Mouse (Mus musculus) CH12.LX (cell line): ENCODE results near the gene Rel. TPM values are rescaled to one million over a fixed set of nuclear protein-coding genes. Genes with fewer than 3 reads are reported as not detected.

Experiments used
- DNase-seq: peaks from one replicate; pipeline ENCODE4 v3.0.0-alpha.2; 2013; ENCODE audit errors: extremely low read depth
- H3K27ac ChIP-seq: 2 replicates; pipeline ENCODE4 v1.5.1; 2012; ENCODE audit warnings: low read depth, mild to moderate bottlenecking, control low read depth, moderate library complexity; ENCODE audit not compliant: insufficient read depth
- H3K27me3 ChIP-seq: replicated peaks from 2 replicates; pipeline ENCODE3; 2012; ENCODE audit warnings: inconsistent platforms
- H3K36me3 ChIP-seq, 2 experiments: replicated peaks in 1 of 2; 2 replicates each; pipeline versions ENCODE3 to v1.6.1; 2012; ENCODE audit warnings: inconsistent platforms in 1 of 2, low read length in 1 of 2, mild to moderate bottlenecking in 1 of 2, mixed read lengths in 1 of 2, moderate library complexity in 1 of 2; ENCODE audit not compliant: control insufficient read depth in 1 of 2, insufficient read depth in 1 of 2
- H3K4me1 ChIP-seq, 2 experiments: 2 replicates each; pipeline ENCODE4 v1.6.1; 2012; ENCODE audit warnings: inconsistent platforms in 1 of 2, moderate library complexity in 1 of 2; ENCODE audit not compliant: insufficient read depth in 2 of 2, control insufficient read depth in 1 of 2
- H3K4me2 ChIP-seq: 2 replicates; pipeline ENCODE4 v1.6.1; 2012; ENCODE audit warnings: low read depth, mild to moderate bottlenecking, control low read depth; ENCODE audit not compliant: poor library complexity, insufficient read depth, severe bottlenecking
- H3K4me3 ChIP-seq, 3 experiments: fragments of 150-350 bp in 1 of 3; sonication (generic) in 1 of 3; replicated peaks in 1 of 3; 2 replicates each; pipeline versions ENCODE3 to v1.5.1; 2011 to 2012; ENCODE audit warnings: low read depth in 2 of 3, low read length in 2 of 3, mild to moderate bottlenecking in 2 of 3, moderate library complexity in 2 of 3, control low read depth in 1 of 3, improper control_type of control experiment in 1 of 3, inconsistent platforms in 1 of 3, mixed read lengths in 1 of 3; ENCODE audit not compliant: poor library complexity in 1 of 3
- H3K79me2 ChIP-seq: replicated peaks from 2 replicates; pipeline ENCODE4 v1.6.1; 2012; ENCODE audit warnings: mild to moderate bottlenecking, moderate library complexity; ENCODE audit not compliant: control insufficient read depth, poor library complexity, insufficient read depth, severe bottlenecking; ENCODE audit errors: extremely low read depth
- H3K9ac ChIP-seq: 2 replicates; pipeline ENCODE4 v1.6.1; 2012; ENCODE audit warnings: low read depth, mild to moderate bottlenecking, control low read depth, moderate library complexity; ENCODE audit not compliant: insufficient read depth
- H3K9me3 ChIP-seq: replicated peaks from 2 replicates; pipeline ENCODE3; 2012; ENCODE audit warnings: low read length, inconsistent platforms, mixed read lengths
- BHLHE40 ChIP-seq: IDR thresholded peaks from 2 replicates; pipeline ENCODE4 v1.6.1; 2011; ENCODE audit warnings: mild to moderate bottlenecking, low read depth, low read length, improper control_type of control experiment
- CHD1 ChIP-seq: IDR thresholded peaks from 2 replicates; pipeline ENCODE4 v1.6.1; 2012; ENCODE audit warnings: low read depth, low read length, improper control_type of control experiment, inconsistent platforms
- CHD2 ChIP-seq: IDR thresholded peaks from 2 replicates; pipeline ENCODE4 v1.6.1; 2011; ENCODE audit warnings: low read length, improper control_type of control experiment
- CTCF ChIP-seq, 2 experiments: IDR thresholded peaks in 1 of 2; conservative IDR thresholded peaks in 1 of 2; 2 replicates each; pipeline ENCODE4 v1.5.1; 2011 to 2012; ENCODE audit warnings: low read depth in 2 of 2, low read length in 2 of 2, improper control_type of control experiment in 1 of 2, inconsistent platforms in 1 of 2, mild to moderate bottlenecking in 1 of 2, moderate library complexity in 1 of 2
- E2F4 ChIP-seq: IDR thresholded peaks from 2 replicates; pipeline ENCODE4 v1.6.1; 2011; ENCODE audit warnings: low read depth, low read length, improper control_type of control experiment; ENCODE audit not compliant: insufficient replicate concordance
- ELF1 ChIP-seq: IDR thresholded peaks from 2 replicates; pipeline ENCODE4 v1.6.1; 2014; ENCODE audit warnings: low read depth, mild to moderate bottlenecking, inconsistent platforms, low read length, improper control_type of control experiment
- EP300 ChIP-seq: IDR thresholded peaks from 2 replicates; pipeline ENCODE4 v1.6.1; 2011; ENCODE audit warnings: low read length, improper control_type of control experiment
- ETS1 ChIP-seq: conservative IDR thresholded peaks from 2 replicates; pipeline ENCODE4 v1.6.1; 2012; ENCODE audit warnings: low read depth, mild to moderate bottlenecking, inconsistent platforms, low read length, improper control_type of control experiment, moderate library complexity
- GABPA ChIP-seq: IDR thresholded peaks from 2 replicates; pipeline ENCODE4 v1.6.1; 2012; ENCODE audit warnings: low read depth, low read length, improper control_type of control experiment, inconsistent platforms; ENCODE audit not compliant: insufficient replicate concordance
- HCFC1 ChIP-seq: IDR thresholded peaks from 2 replicates; pipeline ENCODE4 v1.6.1; 2012; ENCODE audit warnings: low read depth, mild to moderate bottlenecking, inconsistent platforms, low read length, improper control_type of control experiment
- IRF4 ChIP-seq: IDR thresholded peaks from 2 replicates; pipeline ENCODE4 v1.6.1; 2014; ENCODE audit warnings: low read depth, mild to moderate bottlenecking, inconsistent platforms, low read length, improper control_type of control experiment
- JUN ChIP-seq: IDR thresholded peaks from 2 replicates; pipeline ENCODE4 v1.6.1; 2011; ENCODE audit warnings: low read depth, mild to moderate bottlenecking, low read length, improper control_type of control experiment, moderate library complexity; ENCODE audit not compliant: insufficient read depth
- JUND ChIP-seq: conservative IDR thresholded peaks from 2 replicates; pipeline ENCODE4 v1.6.1; 2011; ENCODE audit warnings: low read depth, low read length, improper control_type of control experiment
- KAT2A ChIP-seq: IDR thresholded peaks from 2 replicates; pipeline ENCODE4 v1.6.1; 2012; ENCODE audit warnings: low read length, improper control_type of control experiment, inconsistent platforms; ENCODE audit not compliant: insufficient replicate concordance
- MAFK ChIP-seq: IDR thresholded peaks from 2 replicates; pipeline ENCODE4 v1.6.1; 2011; ENCODE audit warnings: low read length, improper control_type of control experiment; ENCODE audit not compliant: insufficient replicate concordance
- MAX ChIP-seq: IDR thresholded peaks from 2 replicates; pipeline ENCODE4 v1.6.1; 2011; ENCODE audit warnings: low read length, improper control_type of control experiment
- MAZ ChIP-seq: IDR thresholded peaks from 2 replicates; pipeline ENCODE4 v1.6.1; 2012; ENCODE audit warnings: low read depth, mild to moderate bottlenecking, inconsistent platforms, low read length, improper control_type of control experiment, moderate library complexity
- MEF2A ChIP-seq: IDR thresholded peaks from 2 replicates; pipeline ENCODE4 v1.6.1; 2014; ENCODE audit warnings: low read depth, mild to moderate bottlenecking, inconsistent platforms, low read length, improper control_type of control experiment, borderline replicate concordance
- MXI1 ChIP-seq: IDR thresholded peaks from 2 replicates; pipeline ENCODE4 v1.6.1; 2011; ENCODE audit warnings: mild to moderate bottlenecking, low read depth, low read length, improper control_type of control experiment
- MYC ChIP-seq: IDR thresholded peaks from 2 replicates; pipeline ENCODE4 v1.6.1; 2011; ENCODE audit warnings: low read depth, mild to moderate bottlenecking, improper control_type of control experiment, low read length
- NELFE ChIP-seq: IDR thresholded peaks from 2 replicates; pipeline ENCODE4 v1.6.1; 2011; ENCODE audit warnings: low read depth, low read length, improper control_type of control experiment
- NRF1 ChIP-seq: IDR thresholded peaks from 2 replicates; pipeline ENCODE4 v1.6.1; 2014; ENCODE audit warnings: low read depth, mild to moderate bottlenecking, inconsistent platforms, low read length, improper control_type of control experiment, moderate library complexity
- PAX5 ChIP-seq: IDR thresholded peaks from 2 replicates; pipeline ENCODE4 v1.6.1; 2012; ENCODE audit warnings: low read length, inconsistent platforms, mixed read lengths
- POLR2A ChIP-seq: IDR thresholded peaks from 2 replicates; pipeline ENCODE4 v1.6.1; 2011; ENCODE audit warnings: low read depth, mild to moderate bottlenecking, improper control_type of control experiment, low read length
- POLR2AphosphoS2 ChIP-seq: IDR thresholded peaks from 2 replicates; pipeline ENCODE4 v1.6.1; 2011; ENCODE audit warnings: low read depth, low read length, improper control_type of control experiment
- RAD21 ChIP-seq: IDR thresholded peaks from 2 replicates; pipeline ENCODE4 v1.6.1; 2011; ENCODE audit warnings: low read depth, mild to moderate bottlenecking, low read length, improper control_type of control experiment, moderate library complexity
- RCOR1 ChIP-seq: conservative IDR thresholded peaks from 2 replicates; pipeline ENCODE4 v1.6.1; 2012; ENCODE audit warnings: low read depth, mild to moderate bottlenecking, inconsistent platforms, low read length, improper control_type of control experiment
- SIN3A ChIP-seq: IDR thresholded peaks from 2 replicates; pipeline ENCODE4 v1.6.1; 2012; ENCODE audit warnings: low read length, improper control_type of control experiment, inconsistent platforms
- SMC3 ChIP-seq: IDR thresholded peaks from 2 replicates; pipeline ENCODE4 v1.6.1; 2011; ENCODE audit warnings: low read depth, low read length, improper control_type of control experiment
- TBP ChIP-seq: conservative IDR thresholded peaks from 2 replicates; pipeline ENCODE4 v1.6.1; 2011; ENCODE audit warnings: low read depth, low read length, improper control_type of control experiment
- TCF12 ChIP-seq: IDR thresholded peaks from 2 replicates; pipeline ENCODE4 v1.6.1; 2014; ENCODE audit warnings: low read depth, mild to moderate bottlenecking, inconsistent platforms, low read length, improper control_type of control experiment
- UBTF ChIP-seq: IDR thresholded peaks from 2 replicates; pipeline ENCODE4 v1.6.1; 2012; ENCODE audit warnings: low read depth, mild to moderate bottlenecking, inconsistent platforms, low read length, improper control_type of control experiment, moderate library complexity
- USF1 ChIP-seq: IDR thresholded peaks from 2 replicates; pipeline ENCODE4 v1.6.1; 2014; ENCODE audit warnings: low read depth, mild to moderate bottlenecking, inconsistent platforms, low read length, improper control_type of control experiment
- USF2 ChIP-seq: conservative IDR thresholded peaks from 2 replicates; pipeline ENCODE4 v1.6.1; 2011; ENCODE audit warnings: low read depth, low read length, improper control_type of control experiment
- ZC3H11A ChIP-seq: IDR thresholded peaks from 2 replicates; pipeline ENCODE4 v1.6.1; 2012; ENCODE audit warnings: low read depth, mild to moderate bottlenecking, inconsistent platforms, low read length, improper control_type of control experiment
- ZKSCAN1 ChIP-seq: IDR thresholded peaks from 2 replicates; pipeline ENCODE4 v1.6.1; 2012; ENCODE audit warnings: low read depth, inconsistent platforms, low read length, improper control_type of control experiment, borderline replicate concordance
- ZMIZ1 ChIP-seq: IDR thresholded peaks from 2 replicates; pipeline ENCODE4 v1.6.1; 2012; ENCODE audit warnings: low read depth, mild to moderate bottlenecking, inconsistent platforms, low read length, improper control_type of control experiment
- ZNF384 ChIP-seq: IDR thresholded peaks from 2 replicates; pipeline ENCODE4 v1.6.1; 2012; ENCODE audit warnings: low read depth, low read length, improper control_type of control experiment, inconsistent platforms
- dilution Hi-C: fragments of 300-500 bp; cut with MboI; formaldehyde crosslinking; loops from 2 replicates; pipeline ENCODE4 v1.14.3; 2020; ENCODE audit warnings: low sequenced_read_pairs; ENCODE audit not compliant: extremely low pct_unique_long_range_greater_than_20kb, extremely low pct_ligation_motif_present
- in situ Hi-C: fragments of 300-500 bp; cut with MboI; formaldehyde crosslinking; loops from 3 replicates; pipeline ENCODE4 v1.14.3; 2019; ENCODE audit warnings: low sequenced_read_pairs, low pct_ligation_motif_present, low pct_unique_long_range_greater_than_20kb, mixed read lengths
- polyA plus RNA-seq: library from polyadenylated mRNA; unstranded; fragments of >175 nt; gene quantifications from 2 replicates; pipeline ENCODE4 v1.2.1, GENCODE M21; 2012; ENCODE audit warnings: low read depth; ENCODE audit not compliant: insufficient read length
- total RNA-seq, 2 experiments: library from RNA; depleted of rRNA; stranded (reverse); fragments of 300-350 nt in 1 of 2; fragments of >200 nt in 1 of 2; gene quantifications; 2 replicates each; pipeline ENCODE4 v1.2.3; 2012 to 2014

The Rel gene
- total and polyA plus RNA-seq, 3 experiments = 26.2 to 38.1 (median 28.4) TPM

DNA sequence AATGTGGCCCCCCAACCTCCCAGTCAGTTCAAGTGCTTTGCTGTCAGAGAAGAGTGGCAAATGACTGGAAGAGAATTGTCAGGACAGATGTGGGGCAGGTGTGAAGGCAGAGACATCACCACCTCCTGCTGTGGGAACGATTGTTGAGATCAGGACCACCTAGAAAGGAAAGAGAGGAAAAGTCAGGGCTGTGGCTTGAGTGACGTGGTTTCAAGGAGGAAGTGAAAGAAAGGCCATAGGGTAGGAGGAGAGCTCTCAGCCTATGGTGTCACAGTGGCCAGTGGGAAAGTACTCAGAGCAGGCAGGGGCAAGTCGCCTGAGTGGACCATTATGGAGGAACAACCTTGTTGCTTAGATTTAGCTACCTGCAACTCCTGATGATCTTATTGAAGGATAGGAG, 34.9 kb upstream of the Rel start:
- in situ Hi-C loops (no loop called here), dilution Hi-C loops (no loop called here)

DNA sequence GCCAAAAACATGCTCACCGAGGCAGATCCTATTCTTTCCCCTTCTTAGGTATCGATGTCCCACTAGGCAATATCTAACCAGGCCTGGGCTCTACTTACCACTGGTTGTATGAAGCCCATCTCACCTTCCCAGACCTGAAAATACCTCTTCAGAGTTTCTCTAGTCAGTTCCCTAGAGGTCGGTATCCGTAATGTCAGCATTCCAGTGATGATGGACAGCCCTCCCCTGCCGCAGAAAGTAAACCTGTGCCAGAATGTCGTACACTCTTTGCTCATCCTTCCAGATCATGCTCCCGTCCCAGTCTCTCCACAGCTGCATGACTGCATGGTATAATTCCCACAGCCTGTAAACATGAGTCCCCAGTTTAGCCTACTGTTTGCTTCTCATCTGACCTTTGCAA, 32.4 kb upstream of the Rel start:
- TF ChIP-seq MAX = no peak
- no peak for TF ChIP-seq MAFK
- no peak for TF ChIP-seq ZC3H11A
- no peak for TF ChIP-seq ZKSCAN1
- TF ChIP-seq HCFC1 = no peak
- TF ChIP-seq NRF1 = no peak
- no peak for TF ChIP-seq GABPA
- no peak for TF ChIP-seq CHD2
- TF ChIP-seq USF1 = no peak
- TF ChIP-seq ELF1 = no peak
- no peak for TF ChIP-seq E2F4
- TF ChIP-seq RCOR1 = no peak
- no peak for TF ChIP-seq IRF4
- no peak for TF ChIP-seq MXI1
- TF ChIP-seq KAT2A = no peak
- TF ChIP-seq TBP = no peak
- TF ChIP-seq POLR2AphosphoS2 = no peak
- Histone ChIP-seq H3K4me3 (no peak overlapping the region), H3K79me2 (no peaks in the 10 kb centered on the region), H3K27ac (no peak overlapping the region), H3K9me3 (no peaks in the 10 kb centered on the region), H3K4me2 (no peak overlapping the region), H3K36me3 (no peaks in the 10 kb centered on the region), H3K4me1 (peaks cover 17 to 19% of the 10 kb centered on the region in 2 experiments), H3K27me3 (no peaks in the 10 kb centered on the region), H3K9ac (no peak overlapping the region)
- in situ Hi-C loops = no loop called here
- no peak for DNase-seq
- dilution Hi-C loops = no loop called here

More for the DNA sequence above, 34.9 kb upstream of the Rel start:
- no peaks in the 10 kb centered on the region for H3K36me3 ChIP-seq
- H3K27me3 ChIP-seq = no peaks in the 10 kb centered on the region
- peak overlapping the region; percentile 34; the same call in 1 of the 2 replicates for H3K9ac ChIP-seq
- DNase-seq = peak; percentile 58
- TF ChIP-seq IRF4 = peak; percentile 99
- peak; percentile 80 for TF ChIP-seq BHLHE40
- TF ChIP-seq SMC3 = peak; percentile 31
- peak; percentile 56 for TF ChIP-seq POLR2A
- TF ChIP-seq SIN3A = peak; percentile 77
- TF ChIP-seq MAZ = peak; percentile 70
- TF ChIP-seq RAD21 = no peak; the same call in none of the 2 replicates
- 0 out of 2 replicates have a peak, but pooled peaks have one; percentile 25 for TF ChIP-seq KAT2A
- no peak for TF ChIP-seq MAX
- peak; percentile 90 for TF ChIP-seq ETS1
- TF ChIP-seq UBTF = no peak
- TF ChIP-seq JUND = peak; percentile 74
- TF ChIP-seq USF2 = no peak
- 0 out of 2 replicates have a peak, but pooled peaks have one; percentile 50 for TF ChIP-seq NELFE
- TF ChIP-seq E2F4 = no peak
- TF ChIP-seq CHD1 = peak; percentile 62; the same call in 1 of the 2 replicates
- no peak for TF ChIP-seq ZKSCAN1
- peak; percentile 62 for TF ChIP-seq ELF1
- TF ChIP-seq ZC3H11A = no peak
- TF ChIP-seq TCF12 = peak; percentile 94
- TF ChIP-seq EP300 = peak; percentile 97
- TF ChIP-seq MAFK = no peak
- peak; percentile 58; the same call in 1 of the 2 replicates for TF ChIP-seq MXI1
- peak; percentile 82 for TF ChIP-seq CHD2
- TF ChIP-seq ZNF384 = no peak
- no peak for TF ChIP-seq CTCF (conservative IDR thresholded peaks at IDR 0.05 in 1 of 2, IDR thresholded peaks at IDR 0.05 in 1 of 2; ENCODE audit: low read depth in 2 of 2, low read length in 2 of 2)
- TF ChIP-seq POLR2AphosphoS2 = no peak
- TF ChIP-seq JUN = peak; percentile 48; the same call in 1 of the 2 replicates
- no peak for TF ChIP-seq USF1
- no peak for TF ChIP-seq GABPA
- TF ChIP-seq RCOR1 = peak; percentile 93
- TF ChIP-seq PAX5 = no peak
- TF ChIP-seq ZMIZ1 = peak; percentile 59; the same call in 1 of the 2 replicates
- 0 out of 2 replicates have a peak, but pooled peaks have one; percentile 41 for TF ChIP-seq TBP
- peak; percentile 78; the same call in 1 of the 2 replicates for TF ChIP-seq MYC
- TF ChIP-seq NRF1 = 0 out of 2 replicates have a peak, but pooled peaks have one; percentile 9
- peak; percentile 87 for TF ChIP-seq MEF2A
- TF ChIP-seq HCFC1 = 0 out of 2 replicates have a peak, but pooled peaks have one; percentile 46
- peak overlapping the region; percentile 26; the same call in 1 of the 2 replicates for H3K27ac ChIP-seq
- no peaks in the 10 kb centered on the region for H3K79me2 ChIP-seq
- peaks cover 24 to 26% of the 10 kb centered on the region in 2 experiments for H3K4me1 ChIP-seq
- peak overlapping the region in 1 of 3 experiments; percentile 1 for H3K4me3 ChIP-seq
- peak overlapping the region; percentile 4 for H3K4me2 ChIP-seq
- H3K9me3 ChIP-seq = no peaks in the 10 kb centered on the region
